Mouse (Mus musculus): ENCODE results near the gene Atp6v1c2.

DNA sequence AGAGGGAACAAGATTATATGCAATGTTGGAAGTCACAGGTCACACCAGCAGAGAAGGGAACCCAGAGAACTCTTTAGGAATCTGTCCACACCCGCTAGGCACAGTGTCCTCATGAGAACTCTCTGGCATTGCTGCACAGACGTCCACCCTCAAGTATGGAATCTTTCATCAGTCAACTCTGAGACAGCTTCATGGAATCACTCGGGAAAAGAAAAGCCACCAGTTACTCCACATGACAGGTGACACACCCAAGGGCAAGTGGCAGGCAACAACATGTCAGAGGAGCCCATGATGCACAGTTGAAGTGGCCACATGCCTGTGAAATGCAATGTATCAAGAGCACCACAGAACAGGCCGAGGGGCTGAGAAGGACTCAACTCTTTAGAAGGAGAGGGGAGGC lies 11.2 kb downstream of the Atp6v1c2 start:
- TF ChIP-seq CTCF (IDR thresholded peaks at IDR 0.05): no peak
- TF ChIP-seq POLR2A (IDR thresholded peaks at IDR 0.05; ENCODE audit: insufficient read depth, low read depth, low read length): no peak
- TF ChIP-seq EP300 (IDR thresholded peaks at IDR 0.05; ENCODE audit: insufficient read depth, low read depth, low read length): no peak

Measured in heart, adult 2 months (tissue).